Mouse (Mus musculus): ENCODE measurements around the gene Pbld1.
A peak's percentile ranks its signal among the peaks of the same experiment; 100 is the strongest.

Gene Pbld1

GRCm38 (mm10) chr10:63059862-63060261 lies at the start of gene Pbld1:
Gene Pbld1 (plus strand): TSS chr10:63060162.
- no peak for DNase-seq (ENCODE audit: low read depth, low spot score)

GRCm38 (mm10) chr10:63010268-63010667 lies 49.7 kb upstream of the Pbld1 start:
- DNase-seq (ENCODE audit: low read depth, low spot score): no peak

GRCm38 (mm10) chr10:63011556-63011955 lies 48.4 kb upstream of the Pbld1 start:
- no peak for DNase-seq (ENCODE audit: low read depth, low spot score)

- no peak for DNase-seq (ENCODE audit: low read depth, low spot score)
Measured at GRCm38 (mm10) chr10:63013476-63013875, 46.5 kb upstream of the Pbld1 start.

- no peak for DNase-seq (ENCODE audit: low read depth, low spot score)
Measured at GRCm38 (mm10) chr10:63014168-63014567, 45.8 kb upstream of the Pbld1 start.

GRCm38 (mm10) chr10:63019304-63019703 lies 40.7 kb upstream of the Pbld1 start:
- no peak for DNase-seq (ENCODE audit: low read depth, low spot score)

GRCm38 (mm10) chr10:63021702-63022101 lies 38.3 kb upstream of the Pbld1 start:
- DNase-seq (ENCODE audit: low read depth, low spot score): no peak

- DNase-seq (ENCODE audit: low read depth, low spot score): no peak
Measured at GRCm38 (mm10) chr10:63022541-63023120, 37.3 kb upstream of the Pbld1 start.

- no peak for DNase-seq (ENCODE audit: low read depth, low spot score)
Measured at GRCm38 (mm10) chr10:63023121-63023748, 36.7 kb upstream of the Pbld1 start.

- DNase-seq (ENCODE audit: low read depth, low spot score): peak; percentile 95
Measured at GRCm38 (mm10) chr10:63023749-63024579, 36.0 kb upstream of the Pbld1 start, which contains the start of the genes Hnrnph3 and Pbld2. Gene Hnrnph3 (minus strand): TSS chr10:63024217. Gene Pbld2 (plus strand): TSS chr10:63024315.

- DNase-seq (ENCODE audit: low read depth, low spot score): no peak
Measured at GRCm38 (mm10) chr10:63024580-63024910, 35.4 kb upstream of the Pbld1 start.

- DNase-seq (ENCODE audit: low read depth, low spot score): no peak
Measured at GRCm38 (mm10) chr10:63025016-63025415, 34.9 kb upstream of the Pbld1 start.

GRCm38 (mm10) chr10:63025491-63026011 lies 34.4 kb upstream of the Pbld1 start:
- no peak for DNase-seq (ENCODE audit: low read depth, low spot score)

- no peak for DNase-seq (ENCODE audit: low read depth, low spot score)
Measured at GRCm38 (mm10) chr10:63026156-63026794, 33.7 kb upstream of the Pbld1 start.

- DNase-seq (ENCODE audit: low read depth, low spot score): no peak
Measured at GRCm38 (mm10) chr10:63026795-63027160, 33.2 kb upstream of the Pbld1 start.

- DNase-seq (ENCODE audit: low read depth, low spot score): no peak
Measured at GRCm38 (mm10) chr10:63027376-63028161, 32.4 kb upstream of the Pbld1 start.

GRCm38 (mm10) chr10:63028396-63028795 lies 31.6 kb upstream of the Pbld1 start:
- DNase-seq (ENCODE audit: low read depth, low spot score): no peak

- no peak for DNase-seq (ENCODE audit: low read depth, low spot score)
Measured at GRCm38 (mm10) chr10:63032267-63032666, 27.7 kb upstream of the Pbld1 start.

GRCm38 (mm10) chr10:63032956-63033355 lies 27.0 kb upstream of the Pbld1 start:
- no peak for DNase-seq (ENCODE audit: low read depth, low spot score)

GRCm38 (mm10) chr10:63038571-63039320 lies 21.2 kb upstream of the Pbld1 start:
- no peak for DNase-seq (ENCODE audit: low read depth, low spot score)
